Mouse (Mus musculus): ENCODE measurements around the gene Gm21962. TPM values are rescaled to one million over a fixed set of nuclear protein-coding genes. Genes with fewer than 3 reads are reported as not detected.

The Gm21962 gene
- total RNA-seq, 2 experiments from 2014 or later, result not detected

DNA sequence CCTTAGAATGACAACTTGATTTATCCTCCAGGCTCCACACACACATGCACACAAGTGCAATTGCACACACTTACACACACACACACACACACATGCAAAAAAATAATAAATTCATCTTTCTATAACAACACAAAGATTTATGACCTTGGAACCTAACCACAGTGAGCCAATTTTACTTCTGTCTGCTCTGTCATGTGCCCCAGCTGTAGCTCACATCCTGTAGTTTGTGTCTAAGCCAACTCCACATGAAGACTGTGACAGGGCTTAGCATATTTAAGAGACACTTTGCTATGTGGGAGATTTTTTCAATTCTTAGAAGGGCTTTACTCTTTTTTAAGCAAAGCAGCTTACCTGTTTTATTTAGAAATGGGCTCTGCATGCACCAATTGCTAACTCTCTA, 20.2 kb downstream of the Gm21962 start:
- DNase-seq (ENCODE audit: low spot score in 2 of 2), result no peak
- intact Hi-C loops (cut with DNase I), result no loop called here

DNA sequence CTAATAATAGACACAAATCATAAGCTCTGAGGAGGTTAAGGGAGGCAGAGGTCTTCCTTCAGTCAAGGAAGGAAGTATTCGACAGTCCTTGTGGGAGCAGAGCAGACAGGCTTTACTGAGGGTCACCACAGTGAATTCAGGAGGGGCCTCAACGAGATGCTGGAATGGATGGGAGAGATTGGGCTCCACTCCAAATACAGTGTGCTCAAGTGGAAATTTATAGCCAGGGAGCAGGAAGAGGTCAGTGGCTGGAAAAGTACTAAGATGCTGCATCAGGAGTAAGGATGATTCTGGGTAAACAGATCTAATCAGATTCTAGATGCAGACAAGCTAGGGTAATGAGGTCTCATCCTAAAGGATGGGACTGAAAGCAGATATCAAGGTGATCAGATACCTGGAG, 44.6 kb downstream of the Gm21962 start:
- no peak for DNase-seq (ENCODE audit: low spot score in 2 of 2)

DNA sequence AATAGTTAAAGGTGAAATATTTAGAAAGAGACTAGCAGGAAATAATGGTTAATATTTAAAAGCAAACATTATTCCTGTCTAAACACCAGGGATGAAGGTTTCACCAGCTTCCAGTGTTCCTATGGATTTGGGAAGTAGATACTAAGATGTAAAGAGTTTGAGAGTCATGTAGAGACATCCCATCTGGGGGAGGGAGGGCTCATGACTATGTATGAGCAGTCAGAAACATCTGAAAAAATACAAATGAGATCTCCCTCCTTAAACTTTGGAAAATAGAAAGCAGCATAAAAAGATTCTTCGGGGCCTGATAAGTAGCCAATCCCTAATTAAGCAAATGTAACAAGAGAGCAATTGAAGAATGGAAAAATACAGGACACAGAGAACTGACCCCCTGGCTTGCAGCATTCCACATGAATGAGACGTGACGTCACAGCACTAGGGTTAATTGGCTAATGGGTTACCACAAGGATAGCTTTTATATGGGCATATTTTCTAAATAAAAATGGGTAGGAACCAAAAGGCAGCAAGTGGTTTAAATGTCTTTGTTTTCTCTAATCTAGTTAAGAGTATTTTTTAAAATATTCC, 45.3 kb downstream of the Gm21962 start:
- intact Hi-C loops (cut with DNase I), result no loop called here

More for the DNA sequence above, 44.6 kb downstream of the Gm21962 start:
- intact Hi-C loops (cut with DNase I), result no loop called here

More for the DNA sequence above, 45.3 kb downstream of the Gm21962 start:
- DNase-seq (ENCODE audit: low spot score in 2 of 2), result no peak

Small RNAs within 50 kb of the gene (microRNA-seq; reads per million reads assigned to microRNA genes)
- 0 reads per million in 2 experiments for gene Gm22468

Other genes with a start within 250 kb of the Gm21962 start
- gene Ddit4l, start 49.9 kb upstream of the Gm21962 start, total RNA-seq (2021), result 10 to 100 TPM; 24.1 to 25.8 TPM
- 100 to 1,000 TPM; 156 to 186 TPM for gene H2afz, start 193.0 kb downstream of the Gm21962 start, total RNA-seq (2021)
- gene Dnajb14, start 196.2 kb downstream of the Gm21962 start, total RNA-seq (2021), result 10 to 100 TPM; 44.5 to 46.3 TPM
- 10 to 100 TPM; 75.1 to 76.3 TPM for gene Lamtor3, start 247.0 kb downstream of the Gm21962 start, total RNA-seq (2021)

Data from left cerebral cortex, postnatal 25 days (tissue).